Mouse (Mus musculus): ENCODE results near the gene Dip2b. TPM values are rescaled to one million over a fixed set of nuclear protein-coding genes. Genes with fewer than 3 reads are reported as not detected.

The Dip2b gene
- total and polyA plus RNA-seq, 2 experiments: 2.0 to 3.1 TPM

DNA sequence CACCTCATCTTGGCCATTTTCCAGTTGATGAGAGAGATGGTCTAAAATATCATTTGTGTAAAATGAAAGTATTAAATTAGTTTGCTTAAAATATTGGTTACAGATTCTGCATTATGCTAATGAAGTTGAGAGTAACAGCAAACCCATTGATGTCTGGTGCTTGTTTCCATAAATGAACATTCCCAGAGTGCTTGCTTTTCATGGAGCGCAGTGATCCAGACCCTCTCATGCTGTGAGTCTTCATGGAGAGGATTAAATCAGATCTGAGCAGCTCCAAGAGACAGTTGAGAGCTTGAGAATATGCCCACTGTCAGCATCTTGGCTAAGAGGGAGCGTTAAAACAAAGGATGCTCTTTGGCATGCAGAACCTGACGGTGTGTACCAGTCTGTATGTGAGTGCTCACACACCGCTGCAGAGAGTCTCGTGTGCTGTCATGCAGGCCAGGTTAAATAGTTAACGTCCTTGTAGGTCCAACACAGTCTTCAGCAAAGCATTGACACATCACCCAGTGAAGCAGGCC, 43.1 kb downstream of the Dip2b start:
- Histone ChIP-seq H3K27me3 (ENCODE audit: control insufficient read depth, insufficient read depth, low read length) (no peaks in the 10 kb centered on the region), H3K4me1 (ENCODE audit: control insufficient read depth, insufficient read depth, low read length) (peaks cover 4% of the 10 kb centered on the region), H3K27ac (replicated peaks; ENCODE audit: insufficient read depth, low read depth, low read length) (no peak overlapping the region), H3K9ac (ENCODE audit: low read depth, low read length) (no peak overlapping the region), H3K36me3 (ENCODE audit: control insufficient read depth, insufficient read depth, low read length) (no peaks in the 10 kb centered on the region), H3K4me3 (ENCODE audit: insufficient read depth, low read depth, low read length) (no peak overlapping the region), H3K79me2 (ENCODE audit: control insufficient read depth, insufficient read depth, low read length) (peaks cover 27% of the 10 kb centered on the region; the same call in 1 of the 2 replicates)
- DNase-seq (ENCODE audit: extremely low read depth, low read depth, low spot score): no peak
- WGBS: 88% methylated on average over 6 of the region's 6 CpGs
- no peak for TF ChIP-seq CTCF (IDR thresholded peaks at IDR 0.05; ENCODE audit: low read depth, low read length)
- no peak for TF ChIP-seq POLR2A (IDR thresholded peaks at IDR 0.05; ENCODE audit: extremely low read depth, insufficient read depth, low read length)

DNA sequence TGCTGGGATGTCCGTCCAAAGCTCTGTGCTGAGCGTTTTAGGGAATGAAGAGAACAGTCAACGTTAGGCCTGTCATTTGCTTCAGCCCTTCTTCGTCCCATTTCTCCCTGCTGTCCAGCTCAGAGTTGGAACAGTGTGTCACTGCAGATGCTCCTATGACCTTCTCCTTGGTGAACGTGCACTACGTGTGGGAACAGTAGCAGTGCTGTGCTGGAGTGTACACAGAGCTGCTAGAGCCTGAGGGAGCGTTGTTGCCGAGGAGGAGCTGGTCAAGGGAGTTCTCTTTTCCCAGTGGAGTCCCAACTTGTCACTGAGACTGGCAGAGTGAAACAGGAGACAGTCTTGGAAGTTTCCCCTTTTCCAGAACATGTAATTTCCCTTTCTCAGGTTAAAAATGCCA, 43.6 kb downstream of the Dip2b start:
- H3K4me3 ChIP-seq (ENCODE audit: insufficient read depth, low read depth, low read length): no peak overlapping the region
- WGBS: 65% methylated on average over 8 of the region's 8 CpGs
- H3K9ac ChIP-seq (ENCODE audit: low read depth, low read length): no peak overlapping the region
- H3K4me1 ChIP-seq (ENCODE audit: control insufficient read depth, insufficient read depth, low read length): peaks cover 2% of the 10 kb centered on the region; the same call in 1 of the 2 replicates
- no peak overlapping the region for H3K27ac ChIP-seq (replicated peaks; ENCODE audit: insufficient read depth, low read depth, low read length)
- TF ChIP-seq CTCF (IDR thresholded peaks at IDR 0.05; ENCODE audit: low read depth, low read length): no peak
- no peak for TF ChIP-seq POLR2A (IDR thresholded peaks at IDR 0.05; ENCODE audit: extremely low read depth, insufficient read depth, low read length)
- H3K36me3 ChIP-seq (ENCODE audit: control insufficient read depth, insufficient read depth, low read length): no peaks in the 10 kb centered on the region
- H3K27me3 ChIP-seq (ENCODE audit: control insufficient read depth, insufficient read depth, low read length): no peaks in the 10 kb centered on the region
- no peak for DNase-seq (ENCODE audit: extremely low read depth, low read depth, low spot score)
- H3K79me2 ChIP-seq (ENCODE audit: control insufficient read depth, insufficient read depth, low read length): peaks cover 24% of the 10 kb centered on the region; the same call in 1 of the 2 replicates

DNA sequence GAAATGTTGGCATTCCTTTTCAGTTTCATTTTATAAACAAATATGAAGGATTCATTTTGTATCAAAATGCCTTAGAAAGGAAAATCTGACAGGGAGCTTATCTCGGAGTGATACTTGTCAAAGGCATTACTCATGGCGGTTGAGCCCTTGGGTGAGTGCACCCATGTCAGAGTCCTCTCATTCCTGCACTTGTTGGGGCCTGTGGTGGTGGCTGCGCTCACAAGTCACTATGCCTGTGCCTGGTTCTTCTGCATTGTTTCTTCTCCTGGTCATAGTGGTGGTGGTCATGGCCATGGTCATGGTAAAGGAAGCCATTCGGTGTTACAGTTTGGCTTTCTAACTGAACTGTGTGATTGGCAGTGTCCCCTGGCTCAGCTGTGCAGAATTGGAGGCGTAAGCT, 44.3 kb downstream of the Dip2b start:
- H3K79me2 ChIP-seq (ENCODE audit: control insufficient read depth, insufficient read depth, low read length): peaks cover 25% of the 10 kb centered on the region
- no peak overlapping the region for H3K27ac ChIP-seq (replicated peaks; ENCODE audit: insufficient read depth, low read depth, low read length)
- TF ChIP-seq POLR2A (IDR thresholded peaks at IDR 0.05; ENCODE audit: extremely low read depth, insufficient read depth, low read length): no peak
- TF ChIP-seq CTCF (IDR thresholded peaks at IDR 0.05; ENCODE audit: low read depth, low read length): no peak
- no peak overlapping the region for H3K9ac ChIP-seq (ENCODE audit: low read depth, low read length)
- no peak for DNase-seq (ENCODE audit: extremely low read depth, low read depth, low spot score)
- H3K4me1 ChIP-seq (ENCODE audit: control insufficient read depth, insufficient read depth, low read length): peaks cover 2% of the 10 kb centered on the region; the same call in 1 of the 2 replicates
- H3K36me3 ChIP-seq (ENCODE audit: control insufficient read depth, insufficient read depth, low read length): no peaks in the 10 kb centered on the region
- no peak overlapping the region for H3K4me3 ChIP-seq (ENCODE audit: insufficient read depth, low read depth, low read length)
- WGBS: 93% methylated on average over 5 of the region's 5 CpGs
- no peaks in the 10 kb centered on the region for H3K27me3 ChIP-seq (ENCODE audit: control insufficient read depth, insufficient read depth, low read length)

DNA sequence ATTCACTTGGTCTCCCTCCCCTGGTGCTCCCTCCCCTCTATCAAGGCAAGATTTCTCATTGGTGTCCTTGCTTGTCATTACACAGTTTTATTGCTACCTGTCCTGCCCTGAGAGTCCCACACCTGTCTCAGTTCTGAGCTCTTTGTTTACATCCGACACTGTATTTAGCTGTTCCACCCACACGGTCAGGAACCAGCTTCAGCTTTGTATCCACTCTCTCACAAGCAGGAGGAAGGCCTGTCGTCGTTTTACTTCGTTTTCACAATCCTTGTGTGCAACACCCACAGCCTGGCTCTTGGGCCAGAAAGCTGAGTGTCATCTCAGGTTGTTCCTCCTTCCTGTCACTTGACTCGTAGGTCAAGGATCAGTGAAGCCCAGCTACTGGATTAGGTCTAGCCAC, 45.4 kb downstream of the Dip2b start:
- Histone ChIP-seq H3K4me1 (ENCODE audit: control insufficient read depth, insufficient read depth, low read length) (peaks cover 2% of the 10 kb centered on the region; the same call in 1 of the 2 replicates), H3K79me2 (ENCODE audit: control insufficient read depth, insufficient read depth, low read length) (peaks cover 29% of the 10 kb centered on the region), H3K36me3 (ENCODE audit: control insufficient read depth, insufficient read depth, low read length) (no peaks in the 10 kb centered on the region), H3K4me3 (ENCODE audit: insufficient read depth, low read depth, low read length) (no peak overlapping the region), H3K9ac (ENCODE audit: low read depth, low read length) (no peak overlapping the region), H3K27me3 (ENCODE audit: control insufficient read depth, insufficient read depth, low read length) (no peaks in the 10 kb centered on the region), H3K27ac (replicated peaks; ENCODE audit: insufficient read depth, low read depth, low read length) (no peak overlapping the region)
- peak; percentile 29 for DNase-seq (ENCODE audit: extremely low read depth, low read depth, low spot score)
- TF ChIP-seq POLR2A (IDR thresholded peaks at IDR 0.05; ENCODE audit: extremely low read depth, insufficient read depth, low read length) (no peak), CTCF (IDR thresholded peaks at IDR 0.05; ENCODE audit: low read depth, low read length) (no peak)
- 34% methylated on average over 6 of the region's 6 CpGs for WGBS

DNA sequence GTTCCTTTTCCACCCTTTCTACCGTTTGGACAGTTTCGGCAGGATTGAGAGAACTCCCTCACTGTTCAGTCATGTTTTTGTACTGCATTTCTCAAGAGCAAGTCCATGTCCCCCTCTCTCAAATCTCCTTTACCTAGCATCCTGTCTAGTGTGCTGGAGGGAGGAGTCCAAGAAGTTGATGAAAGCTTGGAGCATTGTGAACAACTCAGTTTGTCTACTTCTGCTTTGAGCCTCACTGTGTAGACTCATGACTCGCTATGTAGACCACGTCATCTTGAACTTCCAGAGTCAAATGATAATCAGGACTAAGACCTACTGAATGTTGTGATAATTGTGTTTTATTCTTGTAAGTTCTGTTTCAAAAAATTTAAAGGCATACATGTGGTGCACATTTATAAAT, 46.4 kb downstream of the Dip2b start:
- Histone ChIP-seq H3K4me1 (ENCODE audit: control insufficient read depth, insufficient read depth, low read length) (peaks cover 2% of the 10 kb centered on the region; the same call in 1 of the 2 replicates), H3K36me3 (ENCODE audit: control insufficient read depth, insufficient read depth, low read length) (no peaks in the 10 kb centered on the region), H3K27me3 (ENCODE audit: control insufficient read depth, insufficient read depth, low read length) (no peaks in the 10 kb centered on the region), H3K4me3 (ENCODE audit: insufficient read depth, low read depth, low read length) (no peak overlapping the region), H3K27ac (replicated peaks; ENCODE audit: insufficient read depth, low read depth, low read length) (no peak overlapping the region), H3K9ac (ENCODE audit: low read depth, low read length) (no peak overlapping the region), H3K79me2 (ENCODE audit: control insufficient read depth, insufficient read depth, low read length) (peaks cover 33% of the 10 kb centered on the region)
- 79% methylated on average over 4 of the region's 4 CpGs for WGBS
- peak; percentile 9 for DNase-seq (ENCODE audit: extremely low read depth, low read depth, low spot score)
- TF ChIP-seq POLR2A (IDR thresholded peaks at IDR 0.05; ENCODE audit: extremely low read depth, insufficient read depth, low read length) (no peak), CTCF (IDR thresholded peaks at IDR 0.05; ENCODE audit: low read depth, low read length) (no peak)

DNA sequence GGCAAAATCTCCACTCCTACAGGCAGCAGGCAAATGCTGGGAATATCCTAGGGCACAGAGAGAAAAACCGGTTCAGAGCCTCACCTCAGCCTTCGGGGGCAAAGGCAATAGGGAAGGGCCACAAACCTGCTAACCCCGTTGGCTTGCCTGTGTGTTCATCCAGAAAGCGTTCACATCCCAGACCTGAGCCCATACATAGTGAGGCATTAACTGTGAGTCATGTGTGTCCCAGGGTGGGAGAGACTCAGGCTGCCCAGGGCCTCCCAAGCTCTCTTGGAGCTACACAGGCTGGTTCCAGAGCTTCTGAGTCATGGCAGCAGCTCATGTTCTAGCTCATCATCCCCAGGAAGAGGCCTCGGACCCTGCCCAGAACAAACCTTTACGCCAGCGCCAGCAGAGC, 49.6 kb downstream of the Dip2b start:
- H3K36me3 ChIP-seq (ENCODE audit: control insufficient read depth, insufficient read depth, low read length): no peaks in the 10 kb centered on the region
- H3K79me2 ChIP-seq (ENCODE audit: control insufficient read depth, insufficient read depth, low read length): peaks cover 26% of the 10 kb centered on the region
- no peaks in the 10 kb centered on the region for H3K27me3 ChIP-seq (ENCODE audit: control insufficient read depth, insufficient read depth, low read length)
- H3K9ac ChIP-seq (ENCODE audit: low read depth, low read length): no peak overlapping the region
- no peak overlapping the region for H3K27ac ChIP-seq (replicated peaks; ENCODE audit: insufficient read depth, low read depth, low read length)
- H3K4me3 ChIP-seq (ENCODE audit: insufficient read depth, low read depth, low read length): no peak overlapping the region
- TF ChIP-seq POLR2A (IDR thresholded peaks at IDR 0.05; ENCODE audit: extremely low read depth, insufficient read depth, low read length) (no peak), CTCF (IDR thresholded peaks at IDR 0.05; ENCODE audit: low read depth, low read length) (no peak)
- 79% methylated on average over 7 of the region's 7 CpGs for WGBS
- peaks cover 4% of the 10 kb centered on the region; the same call in 1 of the 2 replicates for H3K4me1 ChIP-seq (ENCODE audit: control insufficient read depth, insufficient read depth, low read length)
- DNase-seq (ENCODE audit: extremely low read depth, low read depth, low spot score): no peak
